Mouse (Mus musculus) erythroblast, embryonic 14.5 days (primary cell): ENCODE measurements around the gene Sqor.

Experiments used
- GATA1 ChIP-seq: IDR thresholded peaks from 2 replicates; pipeline ENCODE4 v1.6.1; 2012; ENCODE audit warnings: low read length, inconsistent platforms, mixed read lengths
- TAL1 ChIP-seq: IDR thresholded peaks from 3 replicates; pipeline ENCODE4 v1.6.1; 2012; ENCODE audit warnings: low read length, inconsistent platforms, mixed read lengths

GRCm38 (mm10) chr2:122765071-122765793 lies at the start of gene Sqor:
- TF ChIP-seq GATA1 (no peak), TAL1 (no peak)
